ENCODE assay signal across 8 mouse cellular contexts in the genomic region with DNA sequence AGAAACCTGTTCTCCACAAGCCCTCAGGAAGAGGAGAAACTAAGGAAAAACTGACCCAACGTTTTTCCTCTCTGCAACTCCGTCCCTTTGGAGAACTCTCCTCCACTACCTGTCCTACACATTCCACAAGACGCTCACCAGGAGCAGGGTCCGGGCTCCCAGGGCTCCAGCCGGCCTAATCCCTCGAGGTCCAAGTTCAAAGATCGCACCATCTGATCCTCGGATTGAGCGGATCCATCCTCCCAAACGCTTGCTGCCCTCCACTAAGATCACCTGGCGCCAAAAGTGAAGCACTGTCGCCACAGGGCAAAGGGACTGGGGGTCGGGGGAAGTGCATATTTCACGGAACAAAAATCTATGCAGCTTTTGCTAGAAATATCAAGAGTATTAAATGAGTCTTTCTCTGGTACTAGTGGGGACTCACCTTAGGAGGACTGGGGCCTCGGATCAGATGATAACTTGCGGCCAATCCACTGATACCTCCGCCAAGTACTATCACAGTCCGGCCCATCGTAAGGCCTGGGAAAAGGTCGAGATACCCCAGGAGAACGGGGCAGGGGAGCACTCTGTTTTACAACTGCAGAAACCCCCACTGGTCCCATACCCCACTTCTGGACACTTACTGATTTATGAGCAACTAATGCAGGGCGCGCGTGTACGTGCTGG. TPM values are rescaled to one million over a fixed set of nuclear protein-coding genes. Genes with fewer than 3 reads are reported as not detected.
DNase-seq lines count a peak whose midpoint lies in the region; ATAC-seq and TF ChIP-seq lines count a peak whose summit lies in the region.

No protein-coding gene starts in this region.

- in situ Hi-C loops in CH12.LX (cut with MboI; ENCODE audit: low pct_ligation_motif_present, low pct_unique_long_range_greater_than_20kb, low sequenced_read_pairs), result no loop called here

- H3K79me2 ChIP-seq in CH12.LX (replicated peaks; ENCODE audit: control insufficient read depth, extremely low read depth, insufficient read depth, poor library complexity, severe bottlenecking), result no peaks in the 10 kb centered on the region

- no peak for ATAC-seq in forebrain, embryonic 14.5 days
- peak; percentile 28; the same call in 1 of the 2 replicates for ATAC-seq in kidney, embryonic 14.5 days (ENCODE audit: low FRiP score, low TSS enrichment)

- no peak for TF ChIP-seq POLR2A in CH12.LX (IDR thresholded peaks at IDR 0.05; ENCODE audit: low read depth, low read length)

- peak overlapping the region; percentile 53 for H3K9ac ChIP-seq in CH12.LX (ENCODE audit: insufficient read depth, low read depth)
- peak overlapping the region; percentile 73 for H3K9ac ChIP-seq in forebrain, embryonic 14.5 days (ENCODE audit: low read length)
- peak overlapping the region; percentile 65 for H3K9ac ChIP-seq in kidney, embryonic 14.5 days (ENCODE audit: low read depth, low read length)

- peak overlapping the region; percentile 58 to 92 (median 59) for H3K4me3 ChIP-seq in CH12.LX (replicated peaks in 1 of 3; ENCODE audit: low read depth in 2 of 3, low read length in 2 of 3, poor library complexity in 1 of 3)
- H3K4me3 ChIP-seq in forebrain, embryonic 14.5 days (ENCODE audit: low read depth, low read length), result peak overlapping the region; percentile 58
- H3K4me3 ChIP-seq in kidney, embryonic 14.5 days (ENCODE audit: low read length), result peak overlapping the region; percentile 57
- peak overlapping the region; percentile 75 for H3K4me3 ChIP-seq in midbrain, embryonic 10.5 days

- peak; percentile 27 for DNase-seq in cerebellum, adult 8-10 months
- DNase-seq in cerebellum, adult 18-20 months, result no peak
- DNase-seq in CH12.LX (ENCODE audit: extremely low read depth), result no peak
- DNase-seq in forebrain, embryonic 14.5 days (ENCODE audit: low spot score), result no peak
- no peak for DNase-seq in midbrain, embryonic 10.5 days (ENCODE audit: low spot score)
- no peak for DNase-seq in ovary, postnatal 14 days (ENCODE audit: low spot score)
- DNase-seq in urinary bladder, postnatal 14 days (ENCODE audit: low spot score), result no peak

- no peaks in the 10 kb centered on the region for H3K9me3 ChIP-seq in CH12.LX (replicated peaks; ENCODE audit: low read length)
- no peaks in the 10 kb centered on the region for H3K9me3 ChIP-seq in forebrain, embryonic 14.5 days (replicated peaks; ENCODE audit: control insufficient read depth, low read length)
- H3K9me3 ChIP-seq in kidney, embryonic 14.5 days (ENCODE audit: control insufficient read depth, low read length), result no peaks in the 10 kb centered on the region
- no peaks in the 10 kb centered on the region for H3K9me3 ChIP-seq in midbrain, embryonic 10.5 days (replicated peaks)

- peaks cover 45 to 72% of the 10 kb centered on the region in 2 experiments for H3K36me3 ChIP-seq in CH12.LX (replicated peaks in 1 of 2; ENCODE audit: control insufficient read depth in 1 of 2, insufficient read depth in 1 of 2, low read length in 1 of 2)
- H3K36me3 ChIP-seq in forebrain, embryonic 14.5 days (ENCODE audit: control insufficient read depth, insufficient read depth, low read length), result peaks cover 67% of the 10 kb centered on the region
- peaks cover 57% of the 10 kb centered on the region for H3K36me3 ChIP-seq in kidney, embryonic 14.5 days (ENCODE audit: control insufficient read depth, insufficient read depth, low read length)
- peaks cover 77% of the 10 kb centered on the region for H3K36me3 ChIP-seq in midbrain, embryonic 10.5 days

- peak overlapping the region; percentile 62 for H3K4me2 ChIP-seq in CH12.LX (ENCODE audit: insufficient read depth, low read depth, poor library complexity, severe bottlenecking)
- H3K4me2 ChIP-seq in forebrain, embryonic 14.5 days (ENCODE audit: low read length), result peak overlapping the region; percentile 83
- peak overlapping the region; percentile 52 for H3K4me2 ChIP-seq in kidney, embryonic 14.5 days (replicated peaks; ENCODE audit: low read depth, low read length)

- peaks cover 0 to 23% of the 10 kb centered on the region in 2 experiments; a peak in 2 of 4 replicates for H3K4me1 ChIP-seq in CH12.LX (ENCODE audit: control insufficient read depth in 1 of 2, insufficient read depth in 2 of 2)
- H3K4me1 ChIP-seq in forebrain, embryonic 14.5 days (ENCODE audit: control insufficient read depth, insufficient read depth, low read length), result peaks cover 11% of the 10 kb centered on the region
- peaks cover 13% of the 10 kb centered on the region; the same call in 1 of the 2 replicates for H3K4me1 ChIP-seq in kidney, embryonic 14.5 days (ENCODE audit: control insufficient read depth, insufficient read depth, low read length)
- H3K4me1 ChIP-seq in midbrain, embryonic 10.5 days, result peaks cover 33% of the 10 kb centered on the region

- TF ChIP-seq EP300 in CH12.LX (IDR thresholded peaks at IDR 0.05; ENCODE audit: low read length), result no peak

- TF ChIP-seq CTCF in CH12.LX (conservative IDR thresholded peaks at IDR 0.05 in 1 of 2, IDR thresholded peaks at IDR 0.05 in 1 of 2; ENCODE audit: low read depth in 2 of 2, low read length in 2 of 2), result no peak

- WGBS in forebrain, embryonic 14.5 days, result 1% methylated on average over 25 of the region's 25 CpGs
- WGBS in kidney, embryonic 14.5 days, result 1% methylated on average over 25 of the region's 25 CpGs
- WGBS in midbrain, embryonic 10.5 days, result 2% methylated on average over 25 of the region's 25 CpGs

- no peak for TF ChIP-seq RAD21 in CH12.LX (IDR thresholded peaks at IDR 0.05; ENCODE audit: low read depth, low read length)

- no peak overlapping the region for H3K27ac ChIP-seq in CH12.LX (ENCODE audit: insufficient read depth, low read depth)
- no peak overlapping the region for H3K27ac ChIP-seq in forebrain, embryonic 14.5 days (ENCODE audit: low read depth, low read length)
- H3K27ac ChIP-seq in kidney, embryonic 14.5 days (ENCODE audit: low read depth, low read length), result no peak overlapping the region
- peak overlapping the region; percentile 83 for H3K27ac ChIP-seq in midbrain, embryonic 10.5 days (replicated peaks)

- no peaks in the 10 kb centered on the region for H3K27me3 ChIP-seq in CH12.LX (replicated peaks)
- no peaks in the 10 kb centered on the region for H3K27me3 ChIP-seq in forebrain, embryonic 14.5 days (replicated peaks; ENCODE audit: control insufficient read depth, insufficient read depth, low read length)
- no peaks in the 10 kb centered on the region for H3K27me3 ChIP-seq in kidney, embryonic 14.5 days (ENCODE audit: control insufficient read depth, insufficient read depth, low read length)
- no peaks in the 10 kb centered on the region for H3K27me3 ChIP-seq in midbrain, embryonic 10.5 days (ENCODE audit: low read depth, poor library complexity, severe bottlenecking)

- dilution Hi-C loops in CH12.LX (cut with MboI; ENCODE audit: extremely low pct_ligation_motif_present, extremely low pct_unique_long_range_greater_than_20kb, low sequenced_read_pairs), result no loop called here

TF ChIP-seq in CH12.LX, 34 proteins besides CTCF, POLR2A, EP300 and RAD21:
- no peak for TF ChIP-seq MAX (IDR thresholded peaks at IDR 0.05; ENCODE audit: low read length)
- TF ChIP-seq ZNF384 (IDR thresholded peaks at IDR 0.05; ENCODE audit: low read depth, low read length), result no peak
- TF ChIP-seq UBTF (IDR thresholded peaks at IDR 0.05; ENCODE audit: low read depth, low read length), result 0 out of 2 replicates have a peak, but pooled peaks have one; percentile 33
- TF ChIP-seq TCF12 (IDR thresholded peaks at IDR 0.05; ENCODE audit: low read depth, low read length), result no peak
- TF ChIP-seq NELFE (IDR thresholded peaks at IDR 0.05; ENCODE audit: low read depth, low read length), result 0 out of 2 replicates have a peak, but pooled peaks have one; percentile 14
- TF ChIP-seq CHD1 (IDR thresholded peaks at IDR 0.05; ENCODE audit: low read depth, low read length), result peak; percentile 87; the same call in 1 of the 2 replicates

RNA-seq across cellular contexts. Expression of a gene that starts 0.6 kb away (rescaled TPM):
- total RNA-seq in CH12.LX (2012; rRNA removed) (12.4 and 13.6 TPM in 2 replicates), CH12.LX (2014; rRNA removed) (10.5 and 13.7 TPM in 2 replicates)
- polyA plus RNA-seq in CH12.LX (2012; ENCODE audit: insufficient read length, low read depth), result 13.9 and 15.1 TPM in 2 replicates
- 41.4 and 46.0 TPM in 2 replicates for polyA plus RNA-seq in forebrain, embryonic 14.5 days (2014; fragmentation: Nextera tagmentation; extraction: Ambion mirVana)
- 43.7 and 58.1 TPM in 2 replicates for polyA plus RNA-seq in kidney, embryonic 14.5 days (2014; fragmentation: Nextera tagmentation; extraction: Ambion mirVana)
- 53.0 and 63.9 TPM in 2 replicates for polyA plus RNA-seq in midbrain, embryonic 10.5 days (2016; fragmentation: Nextera tagmentation; extraction: Ambion mirVana)

RNA-seq across cellular contexts. Expression of a gene that starts 7.4 kb away (rescaled TPM):
- total RNA-seq in CH12.LX (2012; rRNA removed) (13.1 and 14.2 TPM in 2 replicates), CH12.LX (2014; rRNA removed) (7.1 and 8.5 TPM in 2 replicates)
- 34.3 and 37.6 TPM in 2 replicates for polyA plus RNA-seq in CH12.LX (2012; ENCODE audit: insufficient read length, low read depth)
- 89.9 and 104 TPM in 2 replicates for polyA plus RNA-seq in forebrain, embryonic 14.5 days (2014; fragmentation: Nextera tagmentation; extraction: Ambion mirVana)
- 74.4 and 87.9 TPM in 2 replicates for polyA plus RNA-seq in kidney, embryonic 14.5 days (2014; fragmentation: Nextera tagmentation; extraction: Ambion mirVana)
- 102 and 109 TPM in 2 replicates for polyA plus RNA-seq in midbrain, embryonic 10.5 days (2016; fragmentation: Nextera tagmentation; extraction: Ambion mirVana)

RNA-seq across cellular contexts. Expression of a gene that starts 10.3 kb away (rescaled TPM):
- 27.4 and 27.8 TPM in 2 replicates for total RNA-seq in CH12.LX (2012; rRNA removed)
- total RNA-seq in CH12.LX (2014; rRNA removed), result 18.3 and 19.3 TPM in 2 replicates
- 23.1 TPM in 2 replicates for polyA plus RNA-seq in CH12.LX (2012; ENCODE audit: insufficient read length, low read depth)
- 74.9 and 94.2 TPM in 2 replicates for polyA plus RNA-seq in forebrain, embryonic 14.5 days (2014; fragmentation: Nextera tagmentation; extraction: Ambion mirVana)
- polyA plus RNA-seq in kidney, embryonic 14.5 days (2014; fragmentation: Nextera tagmentation; extraction: Ambion mirVana), result 69.9 and 79.2 TPM in 2 replicates
- polyA plus RNA-seq in midbrain, embryonic 10.5 days (2016; fragmentation: Nextera tagmentation; extraction: Ambion mirVana), result 63.5 and 69.5 TPM in 2 replicates

RNA-seq across cellular contexts. Expression of a gene that starts 14.4 kb away (rescaled TPM):
- 98.4 and 120 TPM in 2 replicates for total RNA-seq in CH12.LX (2012; rRNA removed)
- 115 and 121 TPM in 2 replicates for total RNA-seq in CH12.LX (2014; rRNA removed)
- 71.4 and 76.2 TPM in 2 replicates for polyA plus RNA-seq in CH12.LX (2012; ENCODE audit: insufficient read length, low read depth)
- 119 and 127 TPM in 2 replicates for polyA plus RNA-seq in forebrain, embryonic 14.5 days (2014; fragmentation: Nextera tagmentation; extraction: Ambion mirVana)
- polyA plus RNA-seq in kidney, embryonic 14.5 days (2014; fragmentation: Nextera tagmentation; extraction: Ambion mirVana), result 114 and 123 TPM in 2 replicates
- 102 and 108 TPM in 2 replicates for polyA plus RNA-seq in midbrain, embryonic 10.5 days (2016; fragmentation: Nextera tagmentation; extraction: Ambion mirVana)

RNA-seq across cellular contexts. Expression of a gene that starts 29.2 kb away (rescaled TPM):
- 244 and 265 TPM in 2 replicates for total RNA-seq in CH12.LX (2012; rRNA removed)
- total RNA-seq in CH12.LX (2014; rRNA removed), result 239 and 242 TPM in 2 replicates
- 242 and 264 TPM in 2 replicates for polyA plus RNA-seq in CH12.LX (2012; ENCODE audit: insufficient read length, low read depth)
- 244 and 260 TPM in 2 replicates for polyA plus RNA-seq in forebrain, embryonic 14.5 days (2014; fragmentation: Nextera tagmentation; extraction: Ambion mirVana)
- polyA plus RNA-seq in kidney, embryonic 14.5 days (2014; fragmentation: Nextera tagmentation; extraction: Ambion mirVana), result 229 and 293 TPM in 2 replicates
- polyA plus RNA-seq in midbrain, embryonic 10.5 days (2016; fragmentation: Nextera tagmentation; extraction: Ambion mirVana), result 267 and 268 TPM in 2 replicates
